Mouse (Mus musculus) layer of hippocampus, adult 2 months (tissue): ENCODE results near the gene Dvl2. TPM values are rescaled to one million over a fixed set of nuclear protein-coding genes. Genes with fewer than 3 reads are reported as not detected.
"Not testable (repeated sequence)": the region's sequence is repeated elsewhere in the genome, so short reads cannot be mapped to it uniquely, and the experiment has no call there.

Source experiments
- DNase-seq, 2 experiments: peaks; one replicate each; pipeline ENCODE4 v3.0.0; 2022; ENCODE audit warnings: low spot score in 2 of 2
- H3K27ac ChIP-seq: fragments of 200-600 bp; 2 replicates; pipeline ENCODE4 v1.8.1; 2022
- H3K4me3 ChIP-seq: fragments of 200-600 bp; 2 replicates; pipeline ENCODE4 v1.8.1; 2022; ENCODE audit warnings: mild to moderate bottlenecking
- CTCF ChIP-seq: fragments of 200-600 bp; conservative IDR thresholded peaks from 2 replicates; pipeline ENCODE4 v1.8.1; 2022; ENCODE audit warnings: antibody characterized with exemption, mild to moderate bottlenecking, moderate library complexity
- total RNA-seq, 2 experiments: library from RNA; stranded (reverse); gene quantifications; 2 replicates each; pipeline ENCODE4 v1.2.3; 2021

Dvl2 gene
- total RNA-seq, 2 experiments from 2014 or later: 40.6 to 45.3 TPM

DNA sequence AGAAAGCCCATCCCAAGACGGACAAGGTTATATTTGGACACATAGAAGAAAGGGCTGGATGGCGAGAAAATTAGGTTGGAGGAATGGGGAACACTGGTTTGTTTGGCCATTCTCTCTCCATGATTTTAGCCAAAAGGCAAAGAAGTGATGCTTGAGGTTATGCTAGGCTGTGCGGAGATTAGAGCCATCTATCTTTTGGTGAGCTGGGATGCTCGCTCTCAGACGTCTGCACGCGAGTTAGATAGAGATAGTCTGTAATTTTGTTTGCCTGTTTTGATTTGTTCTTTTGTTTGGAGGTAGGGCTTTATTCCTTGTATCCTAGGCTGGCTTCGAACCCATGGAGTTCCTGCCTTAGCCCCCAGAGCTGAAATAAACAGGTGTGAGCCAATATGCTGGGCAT, 764 bp downstream of the Dvl2 start:
- peak overlapping the region; percentile 97 for H3K27ac ChIP-seq
- no peak for TF ChIP-seq CTCF
- no peak for DNase-seq
- peak overlapping the region; percentile 87 for H3K4me3 ChIP-seq

DNA sequence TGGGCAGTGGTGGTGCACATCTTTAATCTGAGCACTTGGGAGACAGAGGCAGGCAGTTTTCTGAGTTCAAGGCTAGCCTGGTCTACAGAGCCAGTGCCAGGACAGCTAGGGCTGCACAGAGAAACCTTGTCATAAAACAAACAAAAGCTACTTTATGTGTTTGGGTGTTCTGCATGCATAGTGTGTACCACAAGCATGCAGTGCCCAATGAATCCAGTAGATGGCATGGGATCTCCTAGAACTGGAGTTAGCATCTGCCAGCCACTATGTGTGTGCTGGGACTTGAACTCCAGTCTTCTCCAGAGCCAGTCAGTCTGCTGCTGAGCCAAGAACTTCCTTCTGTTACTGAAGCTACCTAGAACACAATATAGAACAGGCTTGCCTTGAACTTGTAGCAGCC, 1.5 kb downstream of the Dvl2 start:
- no peak for DNase-seq
- H3K27ac ChIP-seq: no peak overlapping the region
- peak overlapping the region; percentile 87 for H3K4me3 ChIP-seq
- peak; percentile 76 for TF ChIP-seq CTCF

DNA sequence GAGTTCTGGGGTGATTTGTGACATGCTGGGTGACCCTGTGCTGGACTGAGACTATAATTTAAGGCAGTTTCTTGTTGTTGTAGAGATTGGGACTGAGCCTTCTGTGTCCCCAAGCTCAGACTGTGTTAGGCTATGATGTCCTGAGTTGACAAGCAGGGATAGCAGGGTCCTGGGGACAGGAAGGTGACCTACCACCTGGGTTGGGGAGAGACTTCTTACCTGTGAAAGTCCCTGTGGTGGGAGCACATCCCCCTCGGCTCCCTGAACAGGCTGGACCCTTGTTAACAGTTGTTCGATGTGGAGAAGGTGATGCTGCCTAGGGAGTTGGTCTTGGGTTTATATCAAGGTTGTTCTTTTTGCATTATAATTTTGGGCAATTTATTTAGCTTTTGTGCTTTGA, 2.1 kb downstream of the Dvl2 start:
- no peak overlapping the region for H3K27ac ChIP-seq
- H3K4me3 ChIP-seq: peak overlapping the region; percentile 17; the same call in 1 of the 2 replicates
- no peak for TF ChIP-seq CTCF
- no peak for DNase-seq

DNA sequence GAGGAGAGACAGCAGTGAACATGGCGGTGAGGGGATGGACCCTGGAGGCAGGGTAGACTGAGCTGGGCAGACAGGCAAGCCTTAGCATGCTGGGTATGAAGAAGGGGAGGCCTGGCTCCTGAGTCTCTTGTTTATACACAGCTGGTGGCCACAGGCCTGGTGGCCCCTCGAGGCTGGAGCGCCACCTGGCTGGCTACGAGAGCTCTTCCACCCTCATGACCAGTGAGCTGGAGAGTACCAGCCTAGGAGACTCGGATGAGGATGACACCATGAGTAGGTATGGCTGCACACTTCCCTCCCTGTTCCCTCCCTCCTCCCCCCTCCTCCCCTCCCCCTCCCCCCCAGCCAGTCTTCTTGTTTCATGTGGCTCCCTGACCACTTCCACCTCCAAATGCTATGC, 5.1 kb downstream of the Dvl2 start:
- TF ChIP-seq CTCF: peak; percentile 58
- no peak for DNase-seq
- Histone ChIP-seq H3K4me3 (no peak overlapping the region), H3K27ac (no peak overlapping the region)

DNA sequence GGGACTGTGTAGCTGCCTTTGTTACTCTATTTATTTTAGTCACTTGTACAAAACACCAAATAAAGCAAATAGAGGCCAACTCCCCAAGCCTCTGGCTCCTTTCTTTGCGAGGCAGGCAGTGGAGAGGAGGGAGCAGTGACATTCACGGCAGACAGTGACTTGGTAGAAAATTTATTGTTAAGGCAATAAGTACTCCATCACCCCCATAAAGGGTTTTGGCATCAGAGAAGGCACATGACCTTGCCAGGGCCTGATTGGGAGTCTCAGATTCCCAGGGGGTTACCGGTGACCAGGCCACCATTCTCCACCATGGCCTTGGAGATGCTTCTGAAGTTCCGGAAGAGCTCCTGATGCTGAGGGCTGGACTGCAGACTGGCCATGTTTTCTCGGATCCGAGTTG, 9.6 kb downstream of the Dvl2 start:
- no peak for DNase-seq
- no peak overlapping the region for H3K27ac ChIP-seq
- H3K4me3 ChIP-seq: no peak overlapping the region
- no peak for TF ChIP-seq CTCF

DNA sequence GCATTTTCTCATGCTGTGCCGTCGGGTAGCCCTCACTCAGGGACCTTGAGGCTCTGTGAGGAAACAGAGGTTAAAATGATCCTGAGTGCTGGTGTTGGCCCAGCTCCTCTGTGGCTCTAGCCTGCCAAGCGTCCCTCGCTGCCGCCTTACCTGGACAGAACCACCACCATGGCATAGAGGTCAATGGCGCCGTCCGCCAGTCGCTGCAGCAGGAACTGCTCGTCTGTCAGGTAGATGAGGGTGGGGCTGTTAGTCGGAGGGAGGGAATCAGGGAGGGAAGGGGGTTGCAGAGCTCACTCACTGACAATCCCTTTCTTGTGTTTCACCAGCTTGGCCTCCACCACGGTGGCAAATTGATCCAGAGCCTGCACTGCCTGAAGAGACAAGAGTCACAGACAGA, 10.2 kb downstream of the Dvl2 start:
- Histone ChIP-seq H3K27ac (no peak overlapping the region), H3K4me3 (no peak overlapping the region)
- no peak for DNase-seq
- no peak for TF ChIP-seq CTCF

DNA sequence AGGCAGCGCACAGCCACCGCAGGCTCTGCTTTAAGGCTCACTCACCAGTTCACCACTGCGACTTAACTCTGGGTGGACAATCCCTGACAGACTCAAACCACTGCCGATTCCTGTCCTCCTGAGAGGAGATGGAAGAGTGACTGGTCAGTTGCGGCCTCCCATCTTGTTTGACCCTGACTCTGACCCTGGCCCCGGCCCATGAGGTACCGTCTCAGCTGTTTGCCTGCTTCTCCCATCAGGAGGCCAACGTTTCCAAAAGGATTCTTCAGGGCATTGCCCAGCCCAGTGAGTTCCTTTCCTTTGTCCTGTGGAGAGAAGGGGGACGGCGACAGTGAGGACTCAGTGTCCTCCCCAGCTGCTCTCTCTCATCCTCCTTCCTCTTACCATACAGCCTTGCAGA, 10.6 kb downstream of the Dvl2 start:
- Histone ChIP-seq H3K4me3 (no peak overlapping the region), H3K27ac (no peak overlapping the region)
- no peak for TF ChIP-seq CTCF
- no peak for DNase-seq

DNA sequence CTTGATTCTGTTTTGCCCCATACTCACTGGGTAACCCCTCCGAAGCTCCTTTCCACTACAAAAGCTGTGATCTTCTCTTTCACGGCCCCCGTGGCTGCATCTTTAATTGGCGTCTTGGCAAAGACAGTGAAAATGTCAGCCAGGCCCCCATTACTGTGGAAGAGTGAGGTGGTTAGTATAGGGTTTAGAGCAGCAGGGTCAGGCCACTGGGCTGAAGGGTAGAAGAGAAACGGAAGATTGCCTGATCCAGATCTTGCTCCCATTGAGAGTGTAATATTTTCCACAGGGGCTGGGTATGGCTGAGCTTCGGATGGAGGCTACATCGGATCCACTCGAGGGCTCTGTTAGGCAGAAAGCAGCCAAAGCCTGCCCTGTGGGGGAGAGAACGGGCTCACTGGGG, 12.5 kb downstream of the Dvl2 start:
- TF ChIP-seq CTCF: no peak
- H3K27ac ChIP-seq: no peak overlapping the region
- no peak for DNase-seq
- no peak overlapping the region for H3K4me3 ChIP-seq

DNA sequence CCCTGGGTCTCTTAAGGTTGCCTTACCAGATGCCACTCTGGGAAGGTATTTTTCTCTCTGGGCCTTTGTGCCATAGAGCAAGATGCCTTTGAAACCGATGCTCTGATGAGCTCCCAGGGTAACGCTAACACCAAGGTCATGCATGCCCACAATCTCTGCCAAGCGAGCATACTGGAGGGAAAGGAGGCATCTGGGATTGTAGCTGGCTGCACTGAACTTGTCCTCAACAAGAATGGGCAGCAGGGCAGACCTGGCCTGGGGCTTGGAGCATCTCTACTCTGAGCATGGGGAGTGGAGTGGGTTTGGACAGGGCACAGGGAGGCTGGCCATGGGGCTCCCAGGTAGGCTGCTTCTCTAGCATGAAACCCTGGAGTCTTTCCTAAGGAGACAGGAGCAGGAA, 13.0 kb downstream of the Dvl2 start:
- no peak for DNase-seq
- Histone ChIP-seq H3K27ac (no peak overlapping the region), H3K4me3 (no peak overlapping the region)
- no peak for TF ChIP-seq CTCF

DNA sequence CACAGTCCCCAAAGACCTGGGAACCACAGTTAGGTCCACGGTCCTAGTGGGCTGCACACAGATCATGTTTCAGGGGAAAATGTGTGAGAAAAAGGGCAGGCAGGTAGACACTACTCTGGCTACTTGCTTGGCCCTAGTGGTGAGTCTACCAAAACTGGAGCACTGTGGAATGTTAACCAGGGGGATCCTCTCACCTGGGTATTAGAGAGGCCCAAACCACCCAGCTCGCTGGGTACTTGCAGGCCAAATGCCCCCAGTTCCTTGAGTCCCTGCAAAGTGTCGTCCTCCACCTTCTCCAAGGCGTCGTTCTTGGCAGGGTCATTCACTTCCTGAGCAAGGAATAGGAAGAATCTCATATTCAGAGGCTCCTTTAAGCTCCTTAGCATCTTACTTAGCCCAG, 13.7 kb downstream of the Dvl2 start:
- peak overlapping the region; percentile 94; the same call in 1 of the 2 replicates for H3K27ac ChIP-seq
- no peak for DNase-seq
- H3K4me3 ChIP-seq: no peak overlapping the region; the same call in 1 of the 2 replicates
- no peak for TF ChIP-seq CTCF

DNA sequence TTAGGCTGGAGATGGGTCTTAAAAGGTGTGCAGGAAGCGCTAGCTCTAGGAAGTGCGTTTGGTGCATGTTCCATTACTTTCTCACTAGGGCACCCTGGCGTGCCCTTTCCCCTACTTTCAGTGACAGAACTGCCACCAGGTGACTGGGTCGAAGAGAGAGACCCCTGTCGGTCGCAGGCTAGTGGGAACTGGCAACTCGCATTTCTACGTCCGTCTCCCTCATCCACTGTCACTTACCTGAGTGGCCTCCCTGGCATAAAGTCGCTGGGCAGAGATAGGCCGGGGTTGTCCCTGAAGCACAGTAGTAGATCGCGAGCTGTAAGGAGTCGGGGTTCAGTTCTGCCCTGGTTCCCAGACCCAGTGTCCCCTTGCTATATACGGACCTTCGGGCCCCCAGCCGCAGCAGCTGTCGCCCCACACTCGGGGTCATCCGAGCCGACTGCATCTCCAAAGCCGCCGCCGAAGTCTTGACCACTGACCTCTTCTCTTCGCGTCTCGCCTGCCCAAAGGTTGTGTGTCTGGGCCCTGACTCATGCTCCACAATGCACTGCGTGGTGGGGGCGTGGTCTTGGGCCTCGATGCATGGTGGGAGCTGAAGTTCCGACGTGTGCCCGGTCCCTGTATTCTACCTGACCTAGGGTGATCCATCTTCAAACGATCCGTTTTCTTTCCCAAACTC, 14.6 kb downstream of the Dvl2 start, which contains the start of gene Acadvl:
Gene Acadvl, minus strand, starts transcription at position 532 of the 679 bp plus-strand sequence.
- peak; percentile 67 for TF ChIP-seq CTCF
- Histone ChIP-seq H3K27ac (peak within 1 kb of the TSS; percentile 94), H3K4me3 (peak within 1 kb of the TSS; percentile 76)
- DNase-seq: peak; percentile 89 to 91

DNA sequence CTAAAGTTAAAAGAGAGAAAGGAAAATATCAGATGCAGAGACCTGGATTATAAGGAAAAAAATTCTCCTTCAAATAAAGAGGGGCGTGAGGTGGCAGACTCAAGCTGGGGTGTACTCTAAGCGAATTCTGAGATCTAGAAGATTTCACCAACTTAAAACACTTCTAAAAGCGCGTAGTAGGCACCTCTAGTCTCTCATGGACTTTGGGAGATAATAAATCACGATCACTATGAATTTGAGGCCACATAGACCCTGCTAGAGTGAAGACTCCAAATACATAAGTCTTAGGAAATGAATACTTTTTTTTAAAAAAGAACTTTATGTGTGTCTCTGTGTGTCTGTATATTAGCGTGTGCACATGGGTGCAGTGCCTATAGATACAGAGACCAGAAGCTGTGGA, 15.3 kb downstream of the Dvl2 start:
- H3K4me3 ChIP-seq: peak overlapping the region; percentile 76
- DNase-seq: no peak
- TF ChIP-seq CTCF: no peak
- H3K27ac ChIP-seq: peak overlapping the region; percentile 94

DNA sequence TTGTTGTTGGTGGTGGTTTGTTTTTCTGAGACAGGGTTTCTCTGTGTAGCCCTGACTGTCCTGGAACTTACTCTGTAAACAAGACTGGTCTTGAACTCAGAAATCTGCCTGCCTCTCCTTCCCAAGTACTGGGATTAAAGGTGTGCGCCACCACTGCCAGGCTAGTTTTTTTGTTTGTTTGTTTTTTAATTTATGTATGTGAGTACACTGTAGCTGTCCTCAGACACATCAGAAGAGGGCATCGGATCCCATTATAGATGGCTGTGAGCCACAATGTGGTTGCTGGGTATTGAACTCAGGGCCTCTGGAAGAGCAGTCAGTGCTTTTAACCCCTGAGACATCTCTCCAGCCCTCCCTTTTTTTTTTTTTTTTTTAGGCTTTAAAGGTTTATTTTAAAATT, 15.8 kb downstream of the Dvl2 start:
- DNase-seq, H3K4me3 ChIP-seq, H3K27ac ChIP-seq: not testable (repeated sequence)

DNA sequence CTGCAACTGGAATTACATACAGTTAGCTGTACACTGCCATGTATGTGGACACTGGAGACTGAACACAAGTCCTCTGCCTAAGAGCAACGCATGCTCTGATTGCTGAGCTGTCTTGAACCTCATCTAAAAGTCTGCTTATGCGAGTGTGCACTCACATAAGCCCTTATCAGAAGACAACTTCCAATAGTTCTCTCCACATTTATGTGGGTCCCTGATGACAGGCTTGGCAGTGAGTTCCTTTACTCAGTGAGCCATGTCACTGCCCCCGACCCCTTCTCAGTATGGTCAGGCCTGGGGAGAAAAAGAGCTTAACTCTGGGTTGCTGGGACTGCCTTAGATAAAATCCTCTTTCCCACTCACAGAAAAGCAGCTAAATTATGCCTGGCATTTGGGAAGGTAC, 16.3 kb downstream of the Dvl2 start, which contains the start of gene Dlg4:
Gene Dlg4, plus strand, starts transcription at position 274 of the 400 bp plus-strand sequence.
- TF ChIP-seq CTCF: no peak
- H3K4me3 ChIP-seq: peak within 1 kb of the TSS; percentile 79
- no peak for DNase-seq
- H3K27ac ChIP-seq: peak within 1 kb of the TSS; percentile 96
